31 mouse cellular contexts compared by ENCODE assay signal in genomic region chr16:5101000-5101399, GRCm38 (mm10). TPM values are rescaled to one million over a fixed set of nuclear protein-coding genes. Genes with fewer than 3 reads are reported as not detected.
DNase-seq lines count a peak whose midpoint lies in the region; ATAC-seq and TF ChIP-seq lines count a peak whose summit lies in the region.
"Had no signal": no experiment of that assay in that cellular context is flagged by ENCODE, and none has a peak within 500 bp of the region (broad histone marks: within the 10 kb centered on the region; RNA-seq: fewer than 3 reads in every experiment).

No protein-coding gene starts in this region.

- ATAC-seq in hindbrain, postnatal 0 days: no peak
- no peak for ATAC-seq in hindbrain, embryonic 11.5 days (ENCODE audit: low FRiP score)
- ATAC-seq in cerebellum, adult (ENCODE audit: insufficient number of reproducible peaks, low FRiP score, low TSS enrichment): peak; percentile 60
- ATAC-seq: forebrain, embryonic 16.5 days; midbrain, embryonic 16.5 days; Patski had no signal

- H3K4me2 ChIP-seq in hindbrain, postnatal 0 days (ENCODE audit: low read depth, low read length): no peak overlapping the region
- no peak overlapping the region for H3K4me2 ChIP-seq in hindbrain, embryonic 11.5 days (replicated peaks; ENCODE audit: low read depth, low read length)
- H3K4me2 ChIP-seq: embryonic facial prominence, embryonic 13.5 days; heart, embryonic 15.5 days; hindbrain, embryonic 13.5 days; kidney, embryonic 15.5 days; limb, embryonic 13.5 days; liver, embryonic 11.5 days; lung, embryonic 15.5 days; neural tube, embryonic 13.5 days had no signal

- no peak for TF ChIP-seq CTCF in hindbrain, postnatal 0 days (IDR thresholded peaks at IDR 0.05; ENCODE audit: low read depth)

- no peak overlapping the region for H3K27ac ChIP-seq in hindbrain, postnatal 0 days
- H3K27ac ChIP-seq in hindbrain, embryonic 11.5 days (ENCODE audit: low read depth, low read length): no peak overlapping the region
- H3K27ac ChIP-seq: embryonic facial prominence, embryonic 13.5 days; forebrain, embryonic 10.5 days; heart, embryonic 15.5 days; hindbrain, embryonic 13.5 days; kidney, embryonic 15.5 days; limb, embryonic 13.5 days; lung, embryonic 15.5 days; midbrain, embryonic 10.5 days; neural tube, embryonic 13.5 days had no signal

- no peaks in the 10 kb centered on the region for H3K9me3 ChIP-seq in hindbrain, postnatal 0 days (ENCODE audit: low read length)
- no peaks in the 10 kb centered on the region for H3K9me3 ChIP-seq in hindbrain, embryonic 11.5 days (ENCODE audit: control insufficient read depth, low read length)
- H3K9me3 ChIP-seq: embryonic facial prominence, embryonic 13.5 days; forebrain, embryonic 10.5 days; heart, embryonic 15.5 days; hindbrain, embryonic 13.5 days; kidney, embryonic 15.5 days; limb, embryonic 13.5 days; lung, embryonic 15.5 days; midbrain, embryonic 10.5 days; neural tube, embryonic 13.5 days had no signal

- H3K36me3 ChIP-seq in hindbrain, postnatal 0 days (ENCODE audit: insufficient read depth, low read length): no peaks in the 10 kb centered on the region
- H3K36me3 ChIP-seq in hindbrain, embryonic 11.5 days (ENCODE audit: control insufficient read depth, insufficient read depth, low read length): no peaks in the 10 kb centered on the region
- H3K36me3 ChIP-seq: embryonic facial prominence, embryonic 13.5 days; forebrain, embryonic 10.5 days; heart, embryonic 15.5 days; hindbrain, embryonic 13.5 days; kidney, embryonic 15.5 days; limb, embryonic 13.5 days; lung, embryonic 15.5 days; midbrain, embryonic 10.5 days; neural tube, embryonic 13.5 days had no signal

- H3K9ac ChIP-seq in hindbrain, postnatal 0 days (replicated peaks; ENCODE audit: low read length): no peak overlapping the region
- no peak overlapping the region for H3K9ac ChIP-seq in hindbrain, embryonic 11.5 days (ENCODE audit: low read depth, low read length)
- H3K9ac ChIP-seq: embryonic facial prominence, embryonic 13.5 days; heart, embryonic 15.5 days; hindbrain, embryonic 13.5 days; kidney, embryonic 15.5 days; limb, embryonic 13.5 days; lung, embryonic 15.5 days; neural tube, embryonic 13.5 days had no signal

- no peaks in the 10 kb centered on the region for H3K27me3 ChIP-seq in hindbrain, postnatal 0 days (ENCODE audit: insufficient read depth, low read length)
- no peaks in the 10 kb centered on the region for H3K27me3 ChIP-seq in hindbrain, embryonic 11.5 days (ENCODE audit: control insufficient read depth, insufficient read depth, low read length)
- H3K27me3 ChIP-seq: embryonic facial prominence, embryonic 13.5 days; heart, embryonic 15.5 days; hindbrain, embryonic 13.5 days; kidney, embryonic 15.5 days; limb, embryonic 13.5 days; lung, embryonic 15.5 days; neural tube, embryonic 13.5 days had no signal

- peak; percentile 57 for DNase-seq in hindbrain, postnatal 0 days (ENCODE audit: low spot score)
- no peak for DNase-seq in hindbrain, embryonic 11.5 days (ENCODE audit: low spot score)
- DNase-seq in cerebellum, adult 8-10 months: peak; percentile 80
- peak; percentile 87 to 93 for DNase-seq in cerebellum, postnatal 25 days
- DNase-seq in thymus, adult 18-20 months: no peak
- no peak for DNase-seq in embryo, embryonic 10.5 days (ENCODE audit: low spot score)
- no peak for DNase-seq in natural killer cell, adult 2 months (ENCODE audit: low spot score in 2 of 2)
- DNase-seq: adrenal gland, postnatal 25 days; embryo, embryonic 11 days; gastrocnemius, postnatal 10 days; kidney, adult 11 months; kidney, postnatal 25 days; right cerebral cortex, postnatal 4 days; thymus, postnatal 4 days had no signal

- H3K4me1 ChIP-seq in hindbrain, postnatal 0 days (ENCODE audit: insufficient read depth, low read length): no peaks in the 10 kb centered on the region
- no peaks in the 10 kb centered on the region for H3K4me1 ChIP-seq in hindbrain, embryonic 11.5 days (replicated peaks; ENCODE audit: control insufficient read depth, insufficient read depth, low read length)
- H3K4me1 ChIP-seq: embryonic facial prominence, embryonic 13.5 days; forebrain, embryonic 10.5 days; heart, embryonic 15.5 days; hindbrain, embryonic 13.5 days; kidney, embryonic 15.5 days; limb, embryonic 13.5 days; lung, embryonic 15.5 days; midbrain, embryonic 10.5 days; neural tube, embryonic 13.5 days had no signal

- H3K4me3 ChIP-seq in hindbrain, postnatal 0 days (ENCODE audit: low read length): no peak overlapping the region
- no peak overlapping the region for H3K4me3 ChIP-seq in hindbrain, embryonic 11.5 days (ENCODE audit: low read depth, low read length)
- H3K4me3 ChIP-seq: embryonic facial prominence, embryonic 13.5 days; forebrain, embryonic 10.5 days; heart, embryonic 15.5 days; hindbrain, embryonic 13.5 days; kidney, embryonic 15.5 days; limb, embryonic 13.5 days; lung, embryonic 15.5 days; midbrain, embryonic 10.5 days; myocyte; neural tube, embryonic 13.5 days had no signal

- 59% methylated on average over 6 of the region's 6 CpGs for WGBS in hindbrain, postnatal 0 days
- WGBS in hindbrain, embryonic 11.5 days: 84% methylated on average over 6 of the region's 6 CpGs

RNA-seq across cellular contexts. Expression of gene Ppl, which starts 31.2 kb away (rescaled TPM):
- total RNA-seq in hindbrain, postnatal 0 days (2014; rRNA removed): 0.07 and 0.16 TPM in 2 replicates
- 0.13 and 0.16 TPM in 2 replicates for polyA plus RNA-seq in hindbrain, postnatal 0 days (2015; fragmentation: Nextera tagmentation; extraction: Ambion mirVana)
- 0.81 and 1.2 TPM in 2 replicates for polyA plus RNA-seq in hindbrain, embryonic 11.5 days (2014; fragmentation: Nextera tagmentation; extraction: Ambion mirVana)
- total RNA-seq: megakaryocyte progenitor cell, adult 5-6 weeks; MEL had no signal

RNA-seq across cellular contexts. Expression of gene Sec14l5, which starts 45.9 kb away (rescaled TPM):
- total RNA-seq in hindbrain, postnatal 0 days (2014; rRNA removed): 0.21 and 0.29 TPM in 2 replicates
- 0.09 and 0.18 TPM in 2 replicates for polyA plus RNA-seq in hindbrain, postnatal 0 days (2015; fragmentation: Nextera tagmentation; extraction: Ambion mirVana)
- polyA plus RNA-seq in hindbrain, embryonic 11.5 days (2014; fragmentation: Nextera tagmentation; extraction: Ambion mirVana): 0.54 and 0.62 TPM in 2 replicates
- total RNA-seq: megakaryocyte progenitor cell, adult 5-6 weeks; MEL had no signal
- polyA plus RNA-seq: liver, embryonic 11.5 days; Patski had no signal

RNA-seq across cellular contexts. Expression of gene Ubn1, which starts 51.1 kb away (rescaled TPM):
- total RNA-seq in hindbrain, postnatal 0 days (2014; rRNA removed): 28.9 and 29.8 TPM in 2 replicates
- 7.3 and 8.2 TPM in 2 replicates for polyA plus RNA-seq in hindbrain, postnatal 0 days (2015; fragmentation: Nextera tagmentation; extraction: Ambion mirVana)
- polyA plus RNA-seq in hindbrain, embryonic 11.5 days (2014; fragmentation: Nextera tagmentation; extraction: Ambion mirVana): 23.4 and 25.1 TPM in 2 replicates

RNA-seq across cellular contexts. Expression of gene Glyr1, which starts 51.3 kb away (rescaled TPM):
- 154 and 161 TPM in 2 replicates for total RNA-seq in hindbrain, postnatal 0 days (2014; rRNA removed)
- 136 and 139 TPM in 2 replicates for polyA plus RNA-seq in hindbrain, postnatal 0 days (2015; fragmentation: Nextera tagmentation; extraction: Ambion mirVana)
- polyA plus RNA-seq in hindbrain, embryonic 11.5 days (2014; fragmentation: Nextera tagmentation; extraction: Ambion mirVana): 112 and 168 TPM in 2 replicates

Comparison
In these comparisons a context has a peak if more than half of its experiments do, and no peak if none do; other contexts are left out.
1. DNase-seq: peak in hindbrain, postnatal 0 days (single experiment), cerebellum, adult 8-10 months (single experiment) and cerebellum, postnatal 25 days (2 of 2); none in hindbrain, embryonic 11.5 days (single experiment), thymus, adult 18-20 months (0 of 2), embryo, embryonic 10.5 days (single experiment) and natural killer cell, adult 2 months (0 of 2).